Mouse (Mus musculus) C2C12 (cell line): ENCODE measurements at regions not wholly inside any gene's neighbourhood (a gene's known extent, or its start where the extent isn't known, plus 50 kb on each side); places are given as distances from the start of the nearest gene placed in this dataset.

Source experiments
- H3K27me3 ChIP-seq: one replicate; pipeline ENCODE4 v1.6.1; 2011; ENCODE audit not compliant: control insufficient read depth, insufficient read depth, insufficient read length
- H3K36me3 ChIP-seq: one replicate; pipeline ENCODE4 v1.6.1; 2011; ENCODE audit not compliant: control insufficient read depth, insufficient read depth
- H3K4me3 ChIP-seq: one replicate; pipeline ENCODE4 v1.5.1; 2011; ENCODE audit warnings: mild to moderate bottlenecking, control low read depth; ENCODE audit not compliant: poor library complexity, insufficient read depth, severe bottlenecking
- H3K79me2 ChIP-seq: one replicate; pipeline ENCODE4 v1.6.1; 2011; ENCODE audit not compliant: control insufficient read depth, insufficient read depth
- H3K79me3 ChIP-seq: one replicate; pipeline ENCODE4 v1.6.1; 2011; ENCODE audit warnings: low read depth, control low read depth
- H3ac ChIP-seq: one replicate; pipeline ENCODE3; 2011; ENCODE audit warnings: low read depth; ENCODE audit not compliant: control insufficient read depth, insufficient read length
- CEBPB ChIP-seq: IDR thresholded peaks from one replicate; pipeline ENCODE4 v1.6.1; 2011; ENCODE audit warnings: low read depth, mild to moderate bottlenecking, control low read depth, moderate library complexity
- CTCF ChIP-seq: IDR thresholded peaks from one replicate; pipeline ENCODE4 v1.5.1; 2011; ENCODE audit not compliant: control insufficient read depth, insufficient read depth, insufficient read length
- FOSL1 ChIP-seq: IDR thresholded peaks from one replicate; pipeline ENCODE4 v1.8.0; 2011; ENCODE audit warnings: mild to moderate bottlenecking, low read length; ENCODE audit not compliant: poor library complexity, insufficient read depth, severe bottlenecking
- MAX ChIP-seq: IDR thresholded peaks from one replicate; pipeline ENCODE4 v1.6.1; 2011; ENCODE audit warnings: mild to moderate bottlenecking, control low read depth
- MYOD1 ChIP-seq: IDR thresholded peaks from one replicate; pipeline ENCODE4 v1.6.1; 2011; ENCODE audit warnings: low read depth; ENCODE audit not compliant: control insufficient read depth, insufficient read length
- MYOG ChIP-seq: IDR thresholded peaks from one replicate; pipeline ENCODE4 v1.6.1; 2011; ENCODE audit not compliant: control insufficient read depth, insufficient read length; ENCODE audit errors: extremely low read depth
- USF1 ChIP-seq: IDR thresholded peaks from one replicate; pipeline ENCODE4 v1.6.1; 2011; ENCODE audit warnings: low read depth, mild to moderate bottlenecking, control low read depth, moderate library complexity

DNA sequence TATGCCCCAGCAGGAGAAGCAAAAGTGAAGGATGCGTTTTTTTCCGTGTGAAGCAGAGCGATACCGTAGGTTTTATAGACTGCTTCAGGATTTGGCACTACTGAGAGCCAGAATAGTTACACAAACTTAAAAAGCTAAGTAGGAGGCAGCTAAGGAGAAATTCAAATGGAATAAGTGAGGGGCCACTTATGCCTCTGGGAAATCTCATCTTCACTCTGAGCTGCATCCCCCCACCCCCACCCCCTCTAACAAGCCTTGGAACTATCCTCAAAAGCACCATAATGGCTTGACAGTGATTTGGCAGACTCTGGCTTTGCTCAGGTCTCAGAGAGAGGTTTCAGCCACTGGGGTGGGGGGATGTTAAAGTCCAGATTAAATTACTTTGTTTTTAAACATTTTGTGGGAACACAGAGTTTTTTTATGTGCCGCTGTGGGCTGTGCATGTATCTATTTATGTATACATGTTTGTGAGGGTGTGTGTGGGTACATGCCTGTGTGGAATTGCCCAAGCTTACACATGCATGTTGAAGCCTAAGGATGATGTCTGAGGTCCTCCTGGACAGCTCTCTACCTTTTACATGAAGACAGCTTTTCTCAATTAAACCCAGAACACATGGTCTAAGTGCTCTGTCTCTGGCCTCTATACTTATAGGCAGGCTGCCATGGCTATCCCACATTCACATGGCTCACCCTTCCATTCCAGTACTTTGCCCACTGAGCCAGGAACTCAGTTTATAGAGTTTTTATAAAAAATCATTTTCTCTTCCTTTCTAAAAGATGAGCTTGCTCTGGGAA lies 396.6 kb downstream of the Epm2a start:
- no peak for TF ChIP-seq FOSL1
- TF ChIP-seq USF1 = no peak
- no peak for TF ChIP-seq MAX
- no peak for TF ChIP-seq MYOD1
- no peak for TF ChIP-seq CEBPB
- TF ChIP-seq MYOG = no peak
- TF ChIP-seq CTCF = no peak

GRCm38 (mm10) chr10:11745587-11745986 lies 402.4 kb downstream of the Epm2a start:
- Histone ChIP-seq H3K79me2 (no peaks in the 10 kb centered on the region), H3K79me3 (no peaks in the 10 kb centered on the region), H3K4me3 (no peak overlapping the region), H3ac (no peak overlapping the region), H3K27me3 (no peaks in the 10 kb centered on the region), H3K36me3 (no peaks in the 10 kb centered on the region)
- TF ChIP-seq FOSL1 (no peak), MAX (no peak), CEBPB (no peak), MYOG (no peak), CTCF (no peak), MYOD1 (no peak), USF1 (no peak)

More for the DNA sequence above, 396.6 kb downstream of the Epm2a start:
- Histone ChIP-seq H3K4me3 (no peak overlapping the region), H3K36me3 (no peaks in the 10 kb centered on the region), H3K79me2 (no peaks in the 10 kb centered on the region), H3ac (no peak overlapping the region), H3K27me3 (no peaks in the 10 kb centered on the region), H3K79me3 (no peaks in the 10 kb centered on the region)

- Histone ChIP-seq H3ac (no peak overlapping the region), H3K79me3 (no peaks in the 10 kb centered on the region), H3K79me2 (no peaks in the 10 kb centered on the region), H3K4me3 (no peak overlapping the region), H3K36me3 (no peaks in the 10 kb centered on the region), H3K27me3 (no peaks in the 10 kb centered on the region)
- TF ChIP-seq MYOG = no peak
- TF ChIP-seq MYOD1 = no peak
- no peak for TF ChIP-seq CEBPB
- no peak for TF ChIP-seq MAX
- no peak for TF ChIP-seq FOSL1
- no peak for TF ChIP-seq USF1
- no peak for TF ChIP-seq CTCF
Measured at GRCm38 (mm10) chr10:11746959-11747358, 403.8 kb downstream of the Epm2a start.

DNA sequence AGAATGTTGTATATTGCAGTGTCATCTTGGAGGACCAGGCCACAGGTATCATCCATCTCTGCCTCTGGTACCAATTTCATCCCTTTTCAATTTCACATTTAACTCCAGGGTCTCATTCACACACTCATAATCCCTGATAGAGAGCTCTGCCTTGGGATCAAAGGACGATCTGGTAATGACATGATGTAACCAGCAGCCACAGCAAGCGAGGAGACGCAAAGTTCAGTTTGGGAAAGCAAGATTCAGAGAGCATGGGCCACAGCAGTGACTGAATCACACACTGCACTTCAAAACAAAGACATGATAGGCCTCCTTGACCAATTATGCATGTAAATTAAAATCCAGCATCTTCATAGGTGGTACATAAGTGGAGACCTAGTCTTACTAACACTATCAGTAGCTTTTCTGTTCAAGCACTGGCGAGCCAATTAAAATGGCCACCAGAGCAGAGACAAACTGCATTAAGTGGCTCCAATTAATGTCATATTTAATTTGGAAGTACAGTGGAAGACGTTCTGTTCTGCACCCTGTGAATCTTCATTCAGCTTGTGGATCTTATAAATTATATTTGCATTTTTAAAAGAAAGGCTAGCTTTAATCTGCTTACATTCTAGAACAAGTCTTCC lies 412.0 kb downstream of the Epm2a start:
- H3K79me3 ChIP-seq = no peaks in the 10 kb centered on the region
- H3K4me3 ChIP-seq = no peak overlapping the region
- TF ChIP-seq CEBPB = no peak
- TF ChIP-seq FOSL1 = no peak
- no peak for TF ChIP-seq CTCF
- no peak for TF ChIP-seq USF1
- no peak for TF ChIP-seq MAX
- no peak for TF ChIP-seq MYOD1
- no peak for TF ChIP-seq MYOG
- no peaks in the 10 kb centered on the region for H3K79me2 ChIP-seq
- H3K27me3 ChIP-seq = no peaks in the 10 kb centered on the region
- H3ac ChIP-seq = no peak overlapping the region
- no peaks in the 10 kb centered on the region for H3K36me3 ChIP-seq

GRCm38 (mm10) chr10:11777894-11778293 lies 434.7 kb downstream of the Epm2a start:
- Histone ChIP-seq H3K4me3 (no peak overlapping the region), H3K36me3 (no peaks in the 10 kb centered on the region), H3ac (no peak overlapping the region), H3K79me2 (no peaks in the 10 kb centered on the region), H3K27me3 (no peaks in the 10 kb centered on the region), H3K79me3 (no peaks in the 10 kb centered on the region)
- no peak for TF ChIP-seq FOSL1
- no peak for TF ChIP-seq CTCF
- TF ChIP-seq MYOD1 = no peak

GRCm38 (mm10) chr10:11780302-11780701 lies 437.1 kb downstream of the Epm2a start:
- Histone ChIP-seq H3ac (no peak overlapping the region), H3K4me3 (no peak overlapping the region), H3K36me3 (no peaks in the 10 kb centered on the region), H3K79me3 (no peaks in the 10 kb centered on the region), H3K27me3 (no peaks in the 10 kb centered on the region), H3K79me2 (no peaks in the 10 kb centered on the region)
- TF ChIP-seq CTCF (no peak), MYOD1 (no peak), CEBPB (no peak), MYOG (no peak), MAX (no peak), USF1 (no peak), FOSL1 (no peak)
